Mouse (Mus musculus): ENCODE data around the gene Kalrn. TPM values are rescaled to one million over a fixed set of nuclear protein-coding genes. Genes with fewer than 3 reads are reported as not detected.

Gene Kalrn
- polyA plus RNA-seq, 1 experiment from 2014 or later: 30.5 TPM

GRCm38 (mm10) chr16:34184721-34185120, 388.6 kb downstream of the Kalrn start:
- Histone ChIP-seq H3K27ac (no peak overlapping the region), H3K4me2 (replicated peaks) (no peak overlapping the region), H3K4me3 (replicated peaks; ENCODE audit: low read length) (no peak overlapping the region), H3K9me3 (ENCODE audit: control insufficient read depth, low read length) (no peaks in the 10 kb centered on the region), H3K36me3 (replicated peaks; ENCODE audit: control insufficient read depth, insufficient read depth) (peaks cover 58% of the 10 kb centered on the region), H3K4me1 (replicated peaks; ENCODE audit: control insufficient read depth, insufficient read depth, low read length) (no peaks in the 10 kb centered on the region), H3K27me3 (ENCODE audit: control insufficient read depth, insufficient read depth, low read length) (no peaks in the 10 kb centered on the region), H3K9ac (no peak overlapping the region)
- no peak for DNase-seq (ENCODE audit: low spot score)
- WGBS: 77% methylated on average over 3 of the region's 3 CpGs
- no peak for ATAC-seq (ENCODE audit: low FRiP score)

- H3K36me3 ChIP-seq (replicated peaks; ENCODE audit: control insufficient read depth, insufficient read depth): peaks cover 55% of the 10 kb centered on the region
- no peak for ATAC-seq (ENCODE audit: low FRiP score)
Measured at GRCm38 (mm10) chr16:34183186-34183585, 390.1 kb downstream of the Kalrn start.

GRCm38 (mm10) chr16:34175625-34176024, 397.7 kb downstream of the Kalrn start:
- 89% methylated on average over 4 of the region's 4 CpGs for WGBS
- no peak overlapping the region for H3K4me3 ChIP-seq (replicated peaks; ENCODE audit: low read length)
- H3K9ac ChIP-seq: no peak overlapping the region
- H3K27ac ChIP-seq: no peak overlapping the region
- no peak overlapping the region for H3K4me2 ChIP-seq (replicated peaks)
- H3K36me3 ChIP-seq (replicated peaks; ENCODE audit: control insufficient read depth, insufficient read depth): peaks cover 84% of the 10 kb centered on the region
- no peaks in the 10 kb centered on the region for H3K27me3 ChIP-seq (ENCODE audit: control insufficient read depth, insufficient read depth, low read length)
- ATAC-seq (ENCODE audit: low FRiP score): no peak
- no peak for DNase-seq (ENCODE audit: low spot score)
- no peaks in the 10 kb centered on the region for H3K4me1 ChIP-seq (replicated peaks; ENCODE audit: control insufficient read depth, insufficient read depth, low read length)
- H3K9me3 ChIP-seq (ENCODE audit: control insufficient read depth, low read length): no peaks in the 10 kb centered on the region

More at GRCm38 (mm10) chr16:34183186-34183585, 390.1 kb downstream of the Kalrn start:
- Histone ChIP-seq H3K4me1 (replicated peaks; ENCODE audit: control insufficient read depth, insufficient read depth, low read length) (no peaks in the 10 kb centered on the region), H3K27me3 (ENCODE audit: control insufficient read depth, insufficient read depth, low read length) (no peaks in the 10 kb centered on the region), H3K9me3 (ENCODE audit: control insufficient read depth, low read length) (no peaks in the 10 kb centered on the region), H3K4me2 (replicated peaks) (no peak overlapping the region), H3K4me3 (replicated peaks; ENCODE audit: low read length) (no peak overlapping the region), H3K27ac (no peak overlapping the region), H3K9ac (no peak overlapping the region)
- DNase-seq (ENCODE audit: low spot score): no peak
- WGBS: 88% methylated on average over 4 of the region's 4 CpGs

GRCm38 (mm10) chr16:34172572-34173181, 400.7 kb downstream of the Kalrn start:
- H3K9ac ChIP-seq: no peak overlapping the region
- no peak for DNase-seq (ENCODE audit: low spot score)
- H3K4me2 ChIP-seq (replicated peaks): no peak overlapping the region
- no peaks in the 10 kb centered on the region for H3K4me1 ChIP-seq (replicated peaks; ENCODE audit: control insufficient read depth, insufficient read depth, low read length)
- no peak overlapping the region for H3K4me3 ChIP-seq (replicated peaks; ENCODE audit: low read length)
- no peaks in the 10 kb centered on the region for H3K27me3 ChIP-seq (ENCODE audit: control insufficient read depth, insufficient read depth, low read length)
- ATAC-seq (ENCODE audit: low FRiP score): no peak
- H3K9me3 ChIP-seq (ENCODE audit: control insufficient read depth, low read length): no peaks in the 10 kb centered on the region
- H3K27ac ChIP-seq: no peak overlapping the region
- WGBS: 92% methylated on average over 11 of the region's 11 CpGs
- H3K36me3 ChIP-seq (replicated peaks; ENCODE audit: control insufficient read depth, insufficient read depth): peaks cover 87% of the 10 kb centered on the region

- H3K4me2 ChIP-seq (replicated peaks): no peak overlapping the region
- no peak for ATAC-seq (ENCODE audit: low FRiP score)
- H3K27ac ChIP-seq: peak overlapping the region; percentile 39; the same call in 1 of the 2 replicates
- 64% methylated on average over 5 of the region's 5 CpGs for WGBS
- H3K9ac ChIP-seq: no peak overlapping the region
- no peak overlapping the region for H3K4me3 ChIP-seq (replicated peaks; ENCODE audit: low read length)
- DNase-seq (ENCODE audit: low spot score): no peak
- H3K4me1 ChIP-seq (replicated peaks; ENCODE audit: control insufficient read depth, insufficient read depth, low read length): no peaks in the 10 kb centered on the region
- H3K9me3 ChIP-seq (ENCODE audit: control insufficient read depth, low read length): no peaks in the 10 kb centered on the region
- peaks cover 50% of the 10 kb centered on the region for H3K36me3 ChIP-seq (replicated peaks; ENCODE audit: control insufficient read depth, insufficient read depth)
- H3K27me3 ChIP-seq (ENCODE audit: control insufficient read depth, insufficient read depth, low read length): no peaks in the 10 kb centered on the region
Measured at GRCm38 (mm10) chr16:34167042-34167441, 406.3 kb downstream of the Kalrn start.

GRCm38 (mm10) chr16:34163086-34163485, 410.2 kb downstream of the Kalrn start:
- ATAC-seq (ENCODE audit: low FRiP score): no peak
- 72% methylated on average over 9 of the region's 9 CpGs for WGBS
- no peak overlapping the region for H3K9ac ChIP-seq

GRCm38 (mm10) chr16:34159576-34159975, 413.8 kb downstream of the Kalrn start:
- no peak for ATAC-seq (ENCODE audit: low FRiP score)
- DNase-seq (ENCODE audit: low spot score): no peak
- Histone ChIP-seq H3K27ac (no peak overlapping the region), H3K9me3 (ENCODE audit: control insufficient read depth, low read length) (no peaks in the 10 kb centered on the region), H3K36me3 (replicated peaks; ENCODE audit: control insufficient read depth, insufficient read depth) (peaks cover 17% of the 10 kb centered on the region), H3K4me1 (replicated peaks; ENCODE audit: control insufficient read depth, insufficient read depth, low read length) (no peaks in the 10 kb centered on the region), H3K27me3 (ENCODE audit: control insufficient read depth, insufficient read depth, low read length) (no peaks in the 10 kb centered on the region), H3K4me2 (replicated peaks) (no peak overlapping the region), H3K9ac (no peak overlapping the region), H3K4me3 (replicated peaks; ENCODE audit: low read length) (no peak overlapping the region)
- WGBS: 91% methylated on average over 3 of the region's 3 CpGs

More at GRCm38 (mm10) chr16:34163086-34163485, 410.2 kb downstream of the Kalrn start:
- no peak for DNase-seq (ENCODE audit: low spot score)
- Histone ChIP-seq H3K4me3 (replicated peaks; ENCODE audit: low read length) (no peak overlapping the region), H3K4me1 (replicated peaks; ENCODE audit: control insufficient read depth, insufficient read depth, low read length) (no peaks in the 10 kb centered on the region), H3K4me2 (replicated peaks) (no peak overlapping the region), H3K27ac (no peak overlapping the region), H3K36me3 (replicated peaks; ENCODE audit: control insufficient read depth, insufficient read depth) (peaks cover 26% of the 10 kb centered on the region), H3K27me3 (ENCODE audit: control insufficient read depth, insufficient read depth, low read length) (no peaks in the 10 kb centered on the region), H3K9me3 (ENCODE audit: control insufficient read depth, low read length) (no peaks in the 10 kb centered on the region)

- 61% methylated on average over 4 of the region's 4 CpGs for WGBS
- H3K4me3 ChIP-seq (replicated peaks; ENCODE audit: low read length): no peak overlapping the region
- ATAC-seq (ENCODE audit: low FRiP score): no peak
- peaks cover 8% of the 10 kb centered on the region for H3K36me3 ChIP-seq (replicated peaks; ENCODE audit: control insufficient read depth, insufficient read depth)
- DNase-seq (ENCODE audit: low spot score): no peak
- H3K9me3 ChIP-seq (ENCODE audit: control insufficient read depth, low read length): no peaks in the 10 kb centered on the region
- H3K27me3 ChIP-seq (ENCODE audit: control insufficient read depth, insufficient read depth, low read length): no peaks in the 10 kb centered on the region
- H3K4me1 ChIP-seq (replicated peaks; ENCODE audit: control insufficient read depth, insufficient read depth, low read length): no peaks in the 10 kb centered on the region
- H3K9ac ChIP-seq: no peak overlapping the region
- H3K27ac ChIP-seq: no peak overlapping the region
- no peak overlapping the region for H3K4me2 ChIP-seq (replicated peaks)
Measured at GRCm38 (mm10) chr16:34157386-34158135, 415.8 kb downstream of the Kalrn start.

GRCm38 (mm10) chr16:34155696-34156095, 417.6 kb downstream of the Kalrn start:
- Histone ChIP-seq H3K4me2 (replicated peaks) (no peak overlapping the region), H3K27ac (no peak overlapping the region), H3K36me3 (replicated peaks; ENCODE audit: control insufficient read depth, insufficient read depth) (0 out of 2 replicates have a peak, but pooled peaks cover 4% of the 10 kb centered on the region), H3K9ac (no peak overlapping the region), H3K27me3 (ENCODE audit: control insufficient read depth, insufficient read depth, low read length) (no peaks in the 10 kb centered on the region), H3K4me3 (replicated peaks; ENCODE audit: low read length) (no peak overlapping the region), H3K9me3 (ENCODE audit: control insufficient read depth, low read length) (no peaks in the 10 kb centered on the region), H3K4me1 (replicated peaks; ENCODE audit: control insufficient read depth, insufficient read depth, low read length) (peaks cover 12% of the 10 kb centered on the region; the same call in 1 of the 2 replicates)
- no peak for DNase-seq (ENCODE audit: low spot score)
- 87% methylated on average over 3 of the region's 3 CpGs for WGBS
- no peak for ATAC-seq (ENCODE audit: low FRiP score)

Data from hindbrain, embryonic 14.5 days (tissue).